Mouse (Mus musculus) hindbrain, postnatal 0 days (tissue): ENCODE data around the gene Prkn. TPM values are rescaled to one million over a fixed set of nuclear protein-coding genes. Genes with fewer than 3 reads are reported as not detected.

Source experiments
- ATAC-seq: fragments of 200-750 bp; cut with Nextera tagmentation; 2 replicates; pipeline ENCODE4 v1.8.0; 2017; ENCODE audit warnings: mild to moderate bottlenecking, moderate TSS enrichment, moderate library complexity
- DNase-seq: peaks from one replicate; pipeline ENCODE4 v3.0.0-alpha.2; 2015; ENCODE audit warnings: low spot score
- H3K27ac ChIP-seq: fragments of 300-500 bp; sonication (generic); 2 replicates; pipeline ENCODE4 v1.5.1; 2014; ENCODE audit warnings: mild to moderate bottlenecking
- H3K27me3 ChIP-seq: fragments of 300-500 bp; sonication (generic); 2 replicates; pipeline ENCODE4 v1.6.1; 2014; ENCODE audit warnings: low read length, mixed read lengths; ENCODE audit not compliant: insufficient read depth
- H3K36me3 ChIP-seq: fragments of 300-500 bp; sonication (generic); 2 replicates; pipeline ENCODE4 v1.6.1; 2014; ENCODE audit warnings: low read length, mixed read lengths; ENCODE audit not compliant: insufficient read depth
- H3K4me1 ChIP-seq: fragments of 300-500 bp; sonication (generic); 2 replicates; pipeline ENCODE4 v1.6.1; 2014; ENCODE audit warnings: antibody characterized with exemption, low read length, mixed read lengths; ENCODE audit not compliant: insufficient read depth
- H3K4me2 ChIP-seq: fragments of 300-500 bp; sonication (generic); 2 replicates; pipeline ENCODE4 v1.6.1; 2014; ENCODE audit warnings: low read depth, mild to moderate bottlenecking, low read length, moderate library complexity, mixed read lengths
- H3K4me3 ChIP-seq: fragments of 300-500 bp; sonication (generic); 2 replicates; pipeline ENCODE4 v1.5.1; 2014; ENCODE audit warnings: low read length
- H3K9ac ChIP-seq: fragments of 300-500 bp; sonication (generic); replicated peaks from 2 replicates; pipeline ENCODE4 v1.6.1; 2014; ENCODE audit warnings: mild to moderate bottlenecking, low read length, moderate library complexity, mixed read lengths
- H3K9me3 ChIP-seq: fragments of 300-500 bp; sonication (generic); 2 replicates; pipeline ENCODE4 v1.6.1; 2016; ENCODE audit warnings: low read length, mixed read lengths
- CTCF ChIP-seq: IDR thresholded peaks from 2 replicates; pipeline ENCODE4 v1.5.1; 2016; ENCODE audit warnings: antibody characterized with exemption, control low read depth, low read depth
- WGBS: fragments of 180-500 bp; shearing (Covaris S2); extraction: QIAGEN DNeasy Blood & Tissue Kit; methylation state at CpG from one replicate; pipeline ENCODE4 v1.1.7; 2014; 5-methylcytosine and 5-hydroxymethylcytosine counted together
- polyA plus RNA-seq: library from polyadenylated mRNA; unstranded; fragments of >200 nt; fragmentation: Nextera tagmentation; extraction: Ambion mirVana; gene quantifications from 2 replicates; pipeline ENCODE4 v1.2.1, GENCODE M21; 2015
- total RNA-seq: library from RNA; depleted of rRNA; stranded (reverse); fragments of >200 nt; gene quantifications from 2 replicates; pipeline ENCODE4 v1.2.3, GENCODE M21; 2014

Prkn gene
- total and polyA plus RNA-seq, 2 experiments from 2014 or later: 9.3 to 10.7 TPM

- Histone ChIP-seq H3K27me3 (no peaks in the 10 kb centered on the region), H3K9ac (no peak overlapping the region), H3K4me1 (no peaks in the 10 kb centered on the region), H3K36me3 (no peaks in the 10 kb centered on the region), H3K9me3 (no peaks in the 10 kb centered on the region), H3K4me2 (no peak overlapping the region), H3K27ac (no peak overlapping the region), H3K4me3 (no peak overlapping the region)
- 92% methylated on average over 5 of the region's 5 CpGs for WGBS
- no peak for DNase-seq
- ATAC-seq: no peak
- no peak for TF ChIP-seq CTCF
Measured at GRCm38 (mm10) chr17:11607931-11608330, 767.7 kb downstream of the Prkn start.

GRCm38 (mm10) chr17:11611459-11611858 is 771.3 kb downstream of the Prkn start:
- H3K4me2 ChIP-seq: peak overlapping the region; percentile 33; the same call in 1 of the 2 replicates

GRCm38 (mm10) chr17:11612801-11613531 is 772.8 kb downstream of the Prkn start:
- no peaks in the 10 kb centered on the region for H3K4me1 ChIP-seq
- H3K4me3 ChIP-seq: no peak overlapping the region
- H3K27me3 ChIP-seq: no peaks in the 10 kb centered on the region
- no peak for TF ChIP-seq CTCF
- WGBS: 48% methylated on average over 21 of the region's 21 CpGs
- H3K9me3 ChIP-seq: no peaks in the 10 kb centered on the region
- peak; percentile 18 for DNase-seq
- no peak overlapping the region for H3K9ac ChIP-seq
- no peak for ATAC-seq
- no peak overlapping the region for H3K27ac ChIP-seq
- no peak overlapping the region for H3K4me2 ChIP-seq
- no peaks in the 10 kb centered on the region for H3K36me3 ChIP-seq

More at GRCm38 (mm10) chr17:11611459-11611858, 771.3 kb downstream of the Prkn start:
- 7% methylated on average over 7 of the region's 7 CpGs for WGBS
- no peaks in the 10 kb centered on the region for H3K36me3 ChIP-seq
- no peaks in the 10 kb centered on the region for H3K4me1 ChIP-seq
- no peak overlapping the region for H3K27ac ChIP-seq
- no peaks in the 10 kb centered on the region for H3K27me3 ChIP-seq
- ATAC-seq (no peak), DNase-seq (peak; percentile 90)
- no peak overlapping the region for H3K9ac ChIP-seq
- TF ChIP-seq CTCF: peak; percentile 91
- H3K9me3 ChIP-seq: no peaks in the 10 kb centered on the region
- H3K4me3 ChIP-seq: no peak overlapping the region

- ATAC-seq: no peak
- TF ChIP-seq CTCF: no peak
Measured at GRCm38 (mm10) chr17:11617552-11617951, 777.4 kb downstream of the Prkn start.

GRCm38 (mm10) chr17:11618886-11619590 is 778.9 kb downstream of the Prkn start:
- Histone ChIP-seq H3K4me2 (no peak overlapping the region), H3K9ac (no peak overlapping the region), H3K4me3 (no peak overlapping the region), H3K4me1 (no peaks in the 10 kb centered on the region; the same call in 1 of the 2 replicates), H3K27ac (no peak overlapping the region), H3K27me3 (no peaks in the 10 kb centered on the region), H3K36me3 (no peaks in the 10 kb centered on the region), H3K9me3 (no peaks in the 10 kb centered on the region)
- WGBS: 81% methylated on average over 8 of the region's 8 CpGs
- TF ChIP-seq CTCF: no peak
- ATAC-seq (no peak), DNase-seq (no peak)

More at GRCm38 (mm10) chr17:11617552-11617951, 777.4 kb downstream of the Prkn start:
- H3K4me2 ChIP-seq: no peak overlapping the region
- DNase-seq: no peak
- H3K9me3 ChIP-seq: no peaks in the 10 kb centered on the region
- WGBS: 60% methylated on average over 2 of the region's 2 CpGs
- H3K4me3 ChIP-seq: no peak overlapping the region
- H3K27ac ChIP-seq: no peak overlapping the region
- no peaks in the 10 kb centered on the region for H3K36me3 ChIP-seq
- no peaks in the 10 kb centered on the region; the same call in 1 of the 2 replicates for H3K4me1 ChIP-seq
- H3K9ac ChIP-seq: no peak overlapping the region
- H3K27me3 ChIP-seq: no peaks in the 10 kb centered on the region

- WGBS: 78% methylated on average over 3 of the region's 3 CpGs
- no peaks in the 10 kb centered on the region for H3K9me3 ChIP-seq
- H3K9ac ChIP-seq: no peak overlapping the region
- ATAC-seq (no peak), DNase-seq (no peak)
- H3K27me3 ChIP-seq: no peaks in the 10 kb centered on the region
- no peak overlapping the region for H3K27ac ChIP-seq
- H3K36me3 ChIP-seq: no peaks in the 10 kb centered on the region
- no peak overlapping the region for H3K4me2 ChIP-seq
- no peak overlapping the region for H3K4me3 ChIP-seq
- no peak for TF ChIP-seq CTCF
- no peaks in the 10 kb centered on the region; the same call in 1 of the 2 replicates for H3K4me1 ChIP-seq
Measured at GRCm38 (mm10) chr17:11620770-11621169, 780.6 kb downstream of the Prkn start.
